Mouse (Mus musculus) spleen, embryonic (tissue): ENCODE measurements around the gene Kel.

Experiments used
- CTCF ChIA-PET: fragments of 350-600 bp; sonication (Branson Sonifier 250); formaldehyde crosslinking; loops from one replicate; lab custom pipeline; 2022; lab: Charles Lee

Kel gene

DNA sequence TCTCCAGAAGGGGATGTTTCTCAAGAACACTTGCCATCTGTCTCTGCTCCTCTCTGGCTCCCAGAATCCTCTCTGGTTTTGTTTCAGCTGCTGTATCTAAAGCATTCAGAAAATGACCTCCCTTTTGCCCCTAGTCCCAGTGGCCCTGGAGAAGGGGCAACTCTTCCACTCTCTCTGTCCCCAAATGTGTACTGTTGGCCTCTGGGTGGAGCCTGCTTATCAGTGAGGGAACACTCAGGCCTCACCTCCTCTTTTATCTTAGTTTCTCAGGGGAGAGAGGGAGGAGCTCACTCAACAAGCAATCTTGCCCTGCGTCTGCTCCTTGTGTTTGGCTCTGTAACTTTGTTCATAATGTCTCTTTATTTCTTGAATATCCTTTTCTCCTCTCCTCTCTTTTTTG lies at the start of gene Kel:
Gene Kel, minus strand, starts transcription at position 217 of the 400 bp plus-strand sequence.
- CTCF ChIA-PET = no interaction called here

DNA sequence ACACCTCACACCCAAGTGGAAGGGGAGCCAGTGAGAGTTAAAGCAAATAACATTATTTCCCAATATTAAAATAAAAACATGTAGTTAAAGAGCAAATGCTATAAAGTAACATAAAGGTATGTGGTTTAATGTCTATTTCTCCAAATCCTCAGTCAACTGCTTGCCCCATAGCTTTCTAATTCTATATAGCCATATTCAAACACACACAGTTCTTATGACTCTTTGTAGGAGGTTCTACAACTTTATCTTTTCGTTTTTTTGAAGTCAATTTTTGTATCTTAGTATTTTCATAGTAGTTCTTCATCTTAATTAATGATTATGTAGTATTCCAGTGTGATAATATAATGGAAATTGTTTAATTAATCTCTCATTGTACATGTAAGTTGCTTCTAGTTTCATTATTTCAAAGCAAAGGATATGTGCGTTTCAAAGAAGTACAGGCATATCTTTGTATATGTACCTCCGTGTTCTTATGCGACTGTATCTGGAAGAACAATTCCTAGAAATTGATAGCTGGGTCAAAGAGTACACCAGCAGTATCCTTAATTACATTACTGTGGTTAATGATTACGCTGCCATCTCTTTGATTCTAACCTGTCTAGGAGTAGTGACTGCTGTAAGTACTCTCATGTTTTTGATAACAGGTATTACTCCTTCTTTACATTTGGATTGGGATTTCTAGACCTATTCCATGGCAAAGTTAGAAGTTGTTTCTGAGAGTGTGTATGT lies 40.7 kb upstream of the Kel start:
- CTCF ChIA-PET = no interaction called here

DNA sequence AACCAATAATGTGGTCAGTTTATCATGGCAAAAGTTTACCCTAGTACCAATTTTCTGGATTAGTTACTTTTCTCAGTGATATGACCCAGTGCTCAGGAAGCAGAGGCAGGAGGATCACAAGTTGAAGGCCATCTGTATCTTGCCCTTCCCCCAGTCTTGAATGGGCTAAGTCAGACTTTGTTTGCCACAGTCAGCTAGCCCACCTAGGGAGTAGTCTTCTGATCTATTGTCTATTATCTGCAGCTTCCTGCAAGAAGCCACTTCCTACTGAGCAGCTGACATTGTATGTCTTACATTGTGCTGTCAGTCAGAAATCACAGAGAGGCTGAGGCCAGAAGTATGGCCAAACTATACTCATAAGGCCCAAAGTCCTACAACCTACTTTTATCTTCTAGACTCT lies 37.0 kb upstream of the Kel start:
- CTCF ChIA-PET = no interaction called here

DNA sequence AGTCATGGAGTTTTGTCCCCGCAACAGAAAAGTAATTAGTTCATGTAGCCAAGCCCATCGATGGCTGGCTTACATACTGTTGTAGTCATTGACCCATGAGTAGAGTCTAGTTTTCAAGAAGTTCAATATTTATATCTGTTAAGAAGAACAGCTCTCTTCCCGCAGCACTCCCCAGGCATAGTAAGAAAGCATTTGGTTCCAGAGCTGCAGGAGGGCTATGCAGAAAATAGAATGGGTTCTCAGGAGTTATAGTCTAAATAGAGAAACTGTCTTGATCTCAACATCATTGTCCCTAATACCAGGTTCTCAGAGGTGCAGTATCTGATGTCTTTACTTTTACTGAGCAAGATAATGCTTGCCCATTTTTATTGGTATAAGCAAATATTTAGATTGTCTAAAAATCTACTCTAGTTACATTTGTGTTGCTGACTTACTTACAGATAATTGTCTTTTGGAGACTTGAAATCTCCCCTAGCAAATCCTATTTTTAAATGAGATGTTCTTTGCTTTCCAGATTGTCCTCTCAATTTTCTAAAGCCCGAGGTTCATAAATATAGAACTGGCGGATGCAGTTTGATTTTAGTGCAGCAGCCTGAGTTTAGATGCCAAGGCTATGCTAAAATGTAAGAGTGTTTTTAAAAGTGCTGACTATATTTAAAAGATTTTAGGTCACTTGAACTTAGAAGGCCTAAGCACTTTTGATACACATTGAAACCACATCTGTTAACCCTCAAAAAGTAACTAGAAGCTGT lies 30.8 kb upstream of the Kel start:
- CTCF ChIA-PET = no interaction called here

DNA sequence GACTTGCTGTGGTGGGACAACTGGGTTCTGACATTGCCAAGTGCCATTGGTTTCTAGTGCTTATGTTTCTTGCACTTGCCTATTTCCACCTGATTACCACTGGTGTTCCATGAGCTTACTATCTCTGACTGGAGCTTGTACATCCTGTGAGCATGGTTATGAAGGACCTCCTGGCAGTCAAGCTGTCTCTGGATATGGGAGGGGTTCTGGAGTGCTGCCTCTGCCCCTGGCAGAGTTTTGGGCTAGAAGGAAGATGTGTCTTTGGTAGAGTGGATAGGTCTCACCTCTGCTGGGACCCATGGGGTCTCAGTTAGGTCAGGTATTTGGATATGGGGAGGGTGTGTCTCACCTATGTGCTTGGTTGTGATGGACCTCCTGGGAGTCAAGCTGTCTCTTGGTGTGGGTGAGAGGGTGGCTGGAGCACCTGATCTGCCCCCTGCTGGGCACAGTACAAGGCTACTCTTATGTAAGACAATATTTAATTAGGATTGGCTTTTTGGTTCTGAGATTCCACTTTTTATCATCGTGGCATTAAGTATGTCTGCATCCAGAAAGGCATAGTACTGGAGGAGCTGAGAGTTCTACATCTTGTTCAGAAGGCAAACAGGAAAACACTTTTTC lies 24.0 kb upstream of the Kel start:
- CTCF ChIA-PET = no interaction called here

DNA sequence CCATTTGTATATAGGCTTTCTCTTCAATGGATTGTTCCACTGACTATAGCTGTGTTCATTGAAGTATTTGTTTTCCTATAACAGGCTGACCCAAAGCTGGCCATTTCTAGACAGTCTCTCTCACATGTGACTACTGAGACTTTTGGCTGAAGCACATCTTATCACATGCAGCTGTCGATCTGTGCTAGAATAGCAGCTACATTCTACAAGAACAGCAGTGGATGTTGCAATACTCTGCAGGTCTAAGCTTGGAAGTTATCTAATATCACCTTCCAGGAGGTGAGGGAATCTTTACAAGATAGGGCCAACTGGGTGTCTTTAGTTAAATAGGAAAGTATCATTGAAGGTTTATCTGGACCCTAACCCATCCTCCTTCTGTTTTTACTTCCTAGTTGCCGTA lies 17.3 kb upstream of the Kel start:
- CTCF ChIA-PET = interaction anchor here (0.6 kb wide), 1 partner anchor 861 kb away, joined by 5 read pairs; no protein-coding TSS in a partner anchor

DNA sequence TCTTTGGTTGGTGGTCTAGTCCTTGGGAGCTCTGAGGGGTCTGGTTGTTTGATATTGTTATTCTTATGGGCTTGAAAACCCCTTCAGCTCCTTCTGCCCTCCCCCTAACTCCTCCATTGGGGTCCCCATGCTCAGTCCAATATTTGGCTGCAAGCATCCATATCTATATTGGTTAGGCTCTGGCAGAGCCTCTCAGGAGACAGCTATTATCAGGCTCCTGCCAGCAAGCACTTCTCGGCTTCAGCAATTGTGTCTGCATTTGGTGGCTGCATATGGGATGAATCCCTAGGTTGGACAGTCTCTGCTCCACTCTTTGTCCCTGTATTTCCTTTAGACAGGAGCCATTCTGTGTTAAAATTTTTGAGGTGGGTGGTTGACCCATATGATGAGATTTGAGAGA lies 6.1 kb upstream of the Kel start:
- CTCF ChIA-PET = no interaction called here

DNA sequence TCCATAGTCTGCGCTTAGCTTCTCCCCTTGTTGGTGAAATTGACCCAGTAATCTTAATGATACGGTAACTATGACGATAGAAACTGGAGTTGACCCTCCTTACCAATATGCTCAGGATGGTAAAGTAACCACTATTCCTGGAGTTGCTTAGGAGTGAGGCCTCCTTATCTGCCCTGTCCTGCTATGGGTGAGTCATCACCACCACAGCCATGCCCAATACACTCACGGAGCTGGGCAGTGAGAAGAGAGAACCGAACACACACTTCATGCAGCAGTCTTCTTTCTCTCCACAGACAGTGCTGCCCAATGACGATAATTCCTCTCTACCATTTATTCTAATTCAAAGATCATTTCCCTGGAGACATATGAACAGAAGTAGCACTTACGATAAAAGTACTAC lies 2.1 kb upstream of the Kel start:
- CTCF ChIA-PET = no interaction called here

DNA sequence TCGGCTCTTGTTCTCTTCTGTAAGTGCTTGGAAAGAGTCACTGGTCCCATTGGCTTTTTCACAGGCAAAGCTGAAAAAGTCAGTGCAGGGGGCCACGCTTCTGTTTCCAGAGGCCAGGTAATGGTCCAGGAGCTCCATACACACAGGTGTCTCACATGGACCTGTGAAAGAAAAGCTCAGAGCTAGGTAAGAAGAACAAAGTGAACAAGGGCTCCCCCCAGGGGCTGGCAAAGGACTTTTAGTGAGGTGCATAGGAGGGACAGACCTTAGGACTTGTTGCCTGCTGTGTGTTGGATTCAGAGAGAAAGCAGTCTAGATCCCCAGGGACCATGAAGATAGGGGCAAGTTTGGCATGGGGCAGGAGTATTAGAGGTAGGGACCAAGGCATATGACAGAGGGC lies 1.2 kb downstream of the Kel start:
- CTCF ChIA-PET = no interaction called here

DNA sequence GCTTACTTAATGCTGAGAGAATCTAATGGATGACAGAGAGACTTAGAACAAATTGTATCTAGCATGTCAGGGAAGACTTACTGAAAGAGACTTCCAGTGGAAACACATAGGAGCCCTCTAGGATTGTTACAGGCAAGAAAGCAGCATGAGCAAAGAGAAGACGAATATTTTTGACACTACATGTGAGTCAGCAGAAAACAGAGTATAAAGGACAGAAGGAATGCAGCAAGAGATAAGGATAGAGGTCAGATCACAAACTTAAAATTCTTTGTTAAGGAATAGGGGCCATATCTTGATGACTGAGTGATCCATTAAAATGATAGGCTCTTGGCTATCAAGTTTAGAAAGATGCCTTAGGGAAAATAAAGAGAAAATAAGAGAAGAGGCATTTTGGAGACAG lies 2.9 kb downstream of the Kel start:
- CTCF ChIA-PET = no interaction called here

DNA sequence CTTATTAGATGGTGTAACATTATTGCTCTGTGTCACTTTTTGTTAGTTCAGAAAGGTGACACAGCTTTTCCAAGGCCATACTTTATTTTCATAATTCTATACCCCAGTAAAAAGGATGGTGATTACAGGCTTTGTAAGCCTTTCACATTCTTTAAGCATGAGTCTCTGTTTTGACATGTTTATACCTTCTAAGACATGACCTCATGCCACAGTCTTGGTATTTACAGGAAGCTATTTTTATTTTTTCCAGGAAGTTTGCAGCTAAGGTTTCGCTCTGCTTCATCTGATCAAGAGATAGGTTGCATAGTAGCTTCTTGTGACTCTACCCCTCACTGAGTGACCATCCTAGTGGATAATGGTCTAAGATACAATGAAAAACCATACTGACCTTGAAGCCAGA lies 9.7 kb downstream of the Kel start:
- CTCF ChIA-PET = no interaction called here

DNA sequence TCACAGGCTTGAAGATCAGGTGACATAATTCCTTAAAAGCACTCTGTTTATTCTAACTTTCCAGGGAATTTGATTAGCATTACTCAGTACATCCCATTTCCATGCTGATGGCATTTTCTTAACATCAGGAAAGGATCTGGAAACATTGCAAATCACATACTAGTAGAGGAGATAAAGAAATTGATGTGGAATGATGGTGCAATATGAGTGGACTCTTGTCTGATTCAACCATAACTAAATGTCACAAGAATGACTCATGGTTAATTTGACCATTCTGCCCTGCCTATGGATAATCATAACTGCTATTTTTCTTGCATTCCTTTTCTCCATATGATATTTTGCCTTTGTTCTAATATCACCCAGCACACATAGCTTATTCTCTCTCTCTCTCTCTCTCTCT lies 11.9 kb downstream of the Kel start:
- CTCF ChIA-PET = no interaction called here

DNA sequence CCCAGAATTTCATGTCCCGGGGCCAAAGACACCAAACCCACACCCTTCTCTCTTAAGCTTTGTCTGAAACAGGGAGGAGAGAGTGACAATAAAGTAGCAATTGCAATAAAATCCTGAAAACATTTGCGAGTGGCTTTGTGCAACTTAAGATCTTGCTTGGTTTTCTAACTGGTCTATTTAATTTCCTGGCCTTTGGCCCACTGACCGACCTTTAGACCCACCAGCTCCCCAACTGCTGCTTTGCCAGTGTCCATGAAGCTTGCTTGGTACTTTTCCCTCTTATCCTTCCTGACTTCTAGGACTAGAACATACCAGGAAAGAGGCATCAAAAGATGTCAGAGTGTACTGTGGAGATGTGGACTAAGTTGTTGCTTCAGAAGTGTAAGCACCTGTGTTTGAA lies 18.5 kb downstream of the Kel start:
- CTCF ChIA-PET = no interaction called here

DNA sequence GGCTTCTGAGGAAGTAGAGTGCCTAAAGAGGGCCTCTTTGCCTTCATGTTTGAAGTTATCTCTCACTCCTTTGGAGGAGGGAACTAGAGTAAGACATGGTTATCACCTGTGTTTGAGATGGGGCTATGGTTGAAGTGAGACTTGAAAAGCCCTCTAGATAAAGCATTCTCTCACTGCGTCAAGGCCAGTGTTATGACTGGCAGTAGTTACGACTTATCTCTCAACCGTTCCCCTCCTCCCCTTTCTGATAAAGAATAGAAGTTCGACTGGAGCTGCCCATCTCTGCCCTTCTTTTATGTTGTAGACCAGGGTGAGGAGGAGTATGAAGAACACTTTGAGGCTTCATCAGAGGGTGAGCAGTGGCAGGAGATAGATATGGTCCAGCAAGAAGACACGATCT lies 19.2 kb downstream of the Kel start:
- CTCF ChIA-PET = no interaction called here

DNA sequence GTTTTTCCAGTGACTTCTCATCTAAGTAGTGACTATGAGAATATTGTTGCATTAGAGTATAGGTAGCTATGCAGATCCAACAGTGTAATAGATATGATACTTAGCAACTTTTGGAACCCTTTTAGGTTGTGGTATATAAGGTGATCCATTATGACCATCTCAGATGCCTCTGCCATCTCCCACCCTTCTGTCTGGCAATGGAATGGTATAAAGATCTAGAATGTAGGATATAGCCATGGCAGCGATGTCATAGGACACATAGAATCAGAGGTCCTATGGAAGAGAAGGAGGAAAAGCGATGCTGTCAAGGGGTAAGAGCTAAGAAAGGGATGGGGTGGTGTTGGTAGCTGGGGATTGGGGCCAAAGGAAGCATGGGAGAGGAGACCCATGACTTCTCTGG lies 20.0 kb downstream of the Kel start, which contains the start of gene Llcfc1:
Gene Llcfc1, plus strand, starts transcription at position 301 of the 400 bp plus-strand sequence.
- CTCF ChIA-PET = no interaction called here

DNA sequence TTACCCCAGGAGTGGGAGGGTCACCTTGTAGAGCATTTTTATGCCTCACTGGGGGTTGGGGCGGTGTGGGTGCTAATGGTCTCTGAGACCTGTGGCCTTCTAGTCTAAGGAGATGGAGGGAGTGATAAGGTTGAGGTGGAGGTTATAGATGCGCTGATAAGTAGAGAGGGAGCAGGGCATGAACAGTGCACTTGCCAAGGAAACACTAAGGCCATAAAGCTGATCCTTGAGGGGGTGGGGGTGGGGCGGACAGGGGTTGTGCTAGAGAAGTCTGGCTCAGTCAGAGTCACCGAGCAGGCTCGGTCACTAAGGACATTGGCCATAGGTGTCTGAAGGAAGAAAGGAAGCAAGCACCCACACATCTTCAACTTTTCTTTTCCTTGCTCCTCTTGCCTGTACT lies 22.5 kb downstream of the Kel start:
- CTCF ChIA-PET = no interaction called here

DNA sequence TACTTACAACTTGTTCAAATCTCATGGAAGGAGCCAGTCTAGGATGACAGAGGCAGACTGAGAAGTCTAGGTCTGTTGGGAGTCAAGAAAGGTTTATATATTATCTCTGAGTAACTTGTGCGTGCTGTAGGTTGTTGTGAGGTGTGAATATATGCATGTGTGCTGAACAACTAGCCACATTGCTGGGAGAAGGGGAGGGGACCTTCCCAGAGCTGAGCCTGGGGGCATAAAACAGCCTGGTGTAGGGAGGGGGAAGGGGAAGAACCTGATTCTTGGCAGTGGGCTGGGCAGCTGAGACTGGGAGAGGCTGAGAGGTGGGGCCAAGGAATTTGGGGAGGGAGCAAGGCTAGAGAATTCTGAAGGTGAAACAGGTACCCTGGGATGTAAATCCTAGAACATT lies 23.5 kb downstream of the Kel start, which contains the start of gene Trpv5:
Gene Trpv5, minus strand, starts transcription at position 101 of the 400 bp plus-strand sequence.
- CTCF ChIA-PET = no interaction called here

DNA sequence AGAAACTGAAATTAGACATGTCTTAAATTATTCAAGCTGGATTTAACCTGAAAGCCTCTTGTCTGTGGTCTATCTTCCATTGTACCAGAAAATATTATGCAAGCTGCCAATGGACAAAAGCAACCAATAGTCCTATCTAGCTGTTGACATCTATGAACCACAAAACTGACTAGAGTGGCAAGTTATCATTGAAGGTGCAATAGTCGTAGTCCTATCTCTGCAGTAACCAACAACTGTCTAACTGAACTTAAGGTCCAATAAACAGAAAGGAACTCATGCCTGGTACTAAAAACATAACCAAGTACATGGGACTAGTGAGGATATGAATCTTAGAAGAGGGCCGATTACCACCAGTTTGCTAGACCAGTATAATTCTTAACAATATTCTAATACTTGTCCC lies 27.6 kb downstream of the Kel start:
- CTCF ChIA-PET = no interaction called here

DNA sequence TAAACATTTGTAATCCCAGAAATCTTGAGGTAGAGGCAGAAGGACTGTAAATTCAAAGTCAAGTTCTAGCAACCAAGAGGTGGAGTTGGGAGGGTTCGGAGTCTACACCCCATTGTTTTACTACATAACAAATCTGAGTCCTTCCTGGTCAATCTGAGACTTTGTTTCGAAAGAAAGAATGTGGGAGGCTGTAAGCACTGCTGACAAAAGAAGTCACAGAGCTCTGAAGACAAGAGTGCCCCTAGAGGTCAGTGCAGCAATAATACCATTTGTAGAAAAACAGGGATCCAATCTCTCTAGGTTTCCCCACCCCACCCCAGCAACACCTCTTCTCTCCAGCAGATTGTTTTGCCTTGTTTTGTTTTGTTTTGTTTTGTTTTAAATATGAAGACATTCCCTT lies 41.8 kb downstream of the Kel start:
- CTCF ChIA-PET = no interaction called here

DNA sequence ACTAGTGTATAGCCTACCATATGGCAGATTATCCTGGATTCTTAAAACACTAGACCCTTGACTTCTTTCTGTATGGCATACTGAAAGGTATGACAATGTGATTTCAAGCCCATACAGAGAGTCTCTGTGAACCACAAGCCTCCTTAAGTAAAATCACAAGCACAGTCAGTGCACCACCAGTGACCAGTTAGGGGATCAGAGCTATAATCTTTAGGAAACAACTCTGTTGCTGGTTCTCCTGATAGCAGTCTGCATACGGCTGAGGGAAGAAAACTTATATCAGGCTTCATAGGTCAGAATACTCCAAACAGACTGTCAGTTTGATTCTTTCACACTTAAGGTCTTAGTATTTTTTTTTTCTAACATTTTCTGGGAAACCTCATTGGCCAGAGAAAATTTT lies 45.7 kb downstream of the Kel start:
- CTCF ChIA-PET = no interaction called here

DNA sequence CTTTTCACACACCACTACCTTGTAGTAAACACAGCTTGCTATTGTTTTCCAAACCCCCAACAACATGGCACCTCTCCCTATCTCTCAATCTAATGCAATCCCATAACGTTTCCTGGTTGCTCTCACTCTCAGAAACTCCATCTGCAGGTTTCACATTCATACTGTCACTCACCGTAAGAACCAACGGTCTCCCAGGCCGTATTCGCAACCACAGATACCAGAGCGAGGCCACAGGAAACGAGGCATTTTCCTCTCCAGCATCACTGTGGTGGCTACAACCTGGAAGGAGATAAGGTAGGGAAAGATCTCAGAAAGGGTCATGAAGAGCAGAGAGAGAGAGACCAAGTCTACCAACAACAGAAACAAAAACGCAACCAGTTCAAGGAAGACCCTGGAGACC lies 49.5 kb downstream of the Kel start:
- CTCF ChIA-PET = no interaction called here

DNA sequence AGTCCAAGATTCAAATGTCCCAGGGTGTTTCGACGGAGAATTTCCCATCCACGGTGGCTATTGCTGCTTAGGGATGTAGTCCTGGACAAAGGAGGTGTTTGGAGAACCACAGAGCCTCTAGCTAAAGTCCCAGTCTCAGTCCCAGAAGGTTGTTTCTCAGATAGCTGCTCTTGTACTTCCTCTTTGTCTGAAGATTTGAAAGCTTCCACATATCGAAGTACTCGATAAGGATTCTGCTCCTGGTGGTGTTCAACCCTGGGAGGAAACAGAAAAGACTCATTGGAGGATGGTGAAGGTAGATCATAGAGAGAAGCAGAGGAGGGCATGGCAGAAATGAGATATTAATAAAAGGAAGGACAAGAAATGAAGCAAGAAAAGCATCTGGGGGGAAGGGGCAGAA lies 51.0 kb downstream of the Kel start:
- CTCF ChIA-PET = no interaction called here

DNA sequence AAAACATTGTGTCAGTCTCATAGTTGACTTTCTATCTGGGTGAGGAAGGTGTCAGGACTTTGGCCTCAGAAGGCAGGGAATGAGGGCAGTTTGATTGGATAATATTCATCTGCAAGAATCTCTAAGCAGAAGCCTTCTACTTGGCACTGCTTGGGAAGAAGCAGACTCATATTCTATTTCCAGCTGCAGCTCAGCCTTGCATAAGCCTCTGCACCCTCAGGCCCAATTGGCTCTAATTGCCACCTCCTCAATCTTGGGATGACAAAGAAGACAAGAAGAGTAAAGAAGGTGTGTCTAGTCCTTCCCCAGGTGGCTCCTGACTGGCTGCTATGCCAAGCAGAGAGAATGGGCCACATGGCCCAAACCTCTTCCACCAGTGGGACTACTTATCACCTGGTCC lies 57.5 kb downstream of the Kel start:
- CTCF ChIA-PET = no interaction called here
